In genomic region chr5:130256678-130257271, GRCm38 (mm10) we compare ENCODE assay signal across 8 mouse cellular contexts. TPM values are rescaled to one million over a fixed set of nuclear protein-coding genes. Genes with fewer than 3 reads are reported as not detected.
A peak's percentile ranks its signal among the peaks of the same experiment; 100 is the strongest.
DNase-seq lines count a peak whose midpoint lies in the region; ATAC-seq lines count a peak whose summit lies in the region.

No protein-coding gene starts in this region.

- DNase-seq in NIH3T3 (ENCODE audit: low read depth), result peak; percentile 96
- DNase-seq in cerebellum, postnatal 10 days, result peak; percentile 96 to 97
- DNase-seq in frontal cortex, postnatal 10 days (ENCODE audit: low spot score in 2 of 2), result peak; percentile 89 to 93
- DNase-seq in layer of hippocampus, postnatal 14 days (ENCODE audit: low spot score in 2 of 2), result peak; percentile 87 to 96
- DNase-seq in lung, postnatal 14 days, result peak; percentile 94
- peak; percentile 93 for DNase-seq in retina, adult 2 months (ENCODE audit: low read depth, low spot score)
- peak; percentile 89 to 94 for DNase-seq in thymus, postnatal 36 days

- H3K27me3 ChIP-seq in hindbrain, embryonic 12.5 days, result no peaks in the 10 kb centered on the region

- H3K36me3 ChIP-seq in hindbrain, embryonic 12.5 days, result peaks cover 13% of the 10 kb centered on the region

- H3K9ac ChIP-seq in hindbrain, embryonic 12.5 days, result peak overlapping the region; percentile 79

- under 1% methylated on average over 25 of the region's 25 CpGs for WGBS in hindbrain, embryonic 12.5 days

- ATAC-seq in hindbrain, embryonic 12.5 days (ENCODE audit: low FRiP score), result peak; percentile 94

- H3K27ac ChIP-seq in hindbrain, embryonic 12.5 days, result peak overlapping the region; percentile 80

- peak overlapping the region; percentile 66 for H3K4me2 ChIP-seq in hindbrain, embryonic 12.5 days (replicated peaks)

- H3K9me3 ChIP-seq in hindbrain, embryonic 12.5 days (replicated peaks), result no peaks in the 10 kb centered on the region

- H3K4me3 ChIP-seq in hindbrain, embryonic 12.5 days, result peak overlapping the region; percentile 67

- H3K4me1 ChIP-seq in hindbrain, embryonic 12.5 days, result peaks cover 25% of the 10 kb centered on the region; the same call in 1 of the 2 replicates

RNA-seq across cellular contexts. Expression of gene Tyw1, which starts 1.4 kb away (rescaled TPM):
- 26.9 and 27.1 TPM in 2 replicates for polyA plus RNA-seq in hindbrain, embryonic 12.5 days (2016; fragmentation: Nextera tagmentation; extraction: Ambion mirVana)
- 10 to 100 TPM; 17.3 to 18.0 TPM for total RNA-seq in layer of hippocampus, postnatal 14 days (2021)

RNA-seq across cellular contexts. Expression of gene Sbds, which starts 1.4 kb away (rescaled TPM):
- 69.5 and 72.6 TPM in 2 replicates for polyA plus RNA-seq in hindbrain, embryonic 12.5 days (2016; fragmentation: Nextera tagmentation; extraction: Ambion mirVana)
- total RNA-seq in layer of hippocampus, postnatal 14 days (2021), result 10 to 100 TPM; 61.8 to 62.4 TPM

RNA-seq across cellular contexts. Expression of gene Tmem248, which starts 39.9 kb away (rescaled TPM):
- 31.0 and 31.1 TPM in 2 replicates for polyA plus RNA-seq in hindbrain, embryonic 12.5 days (2016; fragmentation: Nextera tagmentation; extraction: Ambion mirVana)
- total RNA-seq in layer of hippocampus, postnatal 14 days (2021), result 10 to 100 TPM; 32.5 to 32.6 TPM

Comparison
In these comparisons a context has a peak if more than half of its experiments do, and no peak if none do; other contexts are left out.
1. Peak in every context shown above with its lines: DNase-seq, ATAC-seq, H3K4me3 ChIP-seq and H3K27ac ChIP-seq.